Mouse (Mus musculus): ENCODE measurements around the gene Myd88.

Gene Myd88

DNA sequence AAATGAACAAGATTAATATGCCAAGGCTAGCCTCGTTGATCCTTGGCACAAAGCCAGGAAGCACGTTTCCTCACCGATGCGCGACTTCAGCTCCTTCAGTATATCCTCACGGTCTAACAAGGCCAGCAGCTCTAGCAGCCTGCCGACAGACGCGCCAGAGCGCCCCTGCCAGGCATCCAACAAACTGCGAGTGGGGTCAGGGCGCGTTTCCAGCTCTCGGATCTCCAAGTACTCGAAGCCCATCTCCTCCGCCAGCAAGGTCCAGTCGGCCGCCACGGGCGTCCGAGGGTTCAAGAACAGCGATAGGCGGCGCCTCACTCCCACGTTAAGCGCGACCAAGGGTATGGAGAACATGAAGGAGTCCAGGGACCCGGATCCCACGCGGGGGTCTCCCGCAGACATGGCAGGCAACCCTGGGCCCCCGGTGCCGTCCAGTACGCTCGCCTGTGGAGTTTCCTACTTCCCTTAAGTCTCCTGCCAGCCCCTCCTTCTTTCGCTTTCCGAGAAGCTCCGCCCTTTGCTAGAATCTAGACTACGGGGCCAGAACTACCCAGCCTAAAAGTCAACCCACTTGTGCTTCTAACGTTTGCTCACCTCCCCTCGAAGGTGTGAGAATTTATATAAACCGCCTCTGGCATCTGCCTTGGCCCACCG is 1.5 kb downstream of the Myd88 start, which contains the start of gene Acaa1a:
TSS of gene Acaa1a (plus strand) at position 119 of the 654 bp plus-strand sequence.
- peak; percentile 82 for DNase-seq

DNA sequence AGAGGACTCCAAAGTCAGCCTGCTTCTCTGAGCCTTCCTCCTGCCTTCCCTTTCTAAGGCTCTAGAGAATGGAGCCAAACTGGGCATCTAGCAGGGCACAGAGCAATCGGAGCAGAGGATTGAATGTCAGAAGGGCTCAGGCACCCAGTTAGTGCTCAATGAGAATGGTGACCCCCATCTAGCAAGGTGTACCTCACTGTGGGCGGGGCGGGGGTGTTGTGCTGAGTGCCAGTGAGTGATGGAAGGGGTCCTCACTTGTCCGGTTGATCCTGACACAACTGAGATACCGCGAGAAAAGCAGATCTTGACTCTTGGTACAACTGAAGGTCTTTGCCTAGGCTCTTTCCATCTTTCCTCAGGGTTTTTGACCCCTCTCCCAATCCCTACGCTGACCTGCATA is 2.1 kb downstream of the Myd88 start:
- DNase-seq = no peak

DNA sequence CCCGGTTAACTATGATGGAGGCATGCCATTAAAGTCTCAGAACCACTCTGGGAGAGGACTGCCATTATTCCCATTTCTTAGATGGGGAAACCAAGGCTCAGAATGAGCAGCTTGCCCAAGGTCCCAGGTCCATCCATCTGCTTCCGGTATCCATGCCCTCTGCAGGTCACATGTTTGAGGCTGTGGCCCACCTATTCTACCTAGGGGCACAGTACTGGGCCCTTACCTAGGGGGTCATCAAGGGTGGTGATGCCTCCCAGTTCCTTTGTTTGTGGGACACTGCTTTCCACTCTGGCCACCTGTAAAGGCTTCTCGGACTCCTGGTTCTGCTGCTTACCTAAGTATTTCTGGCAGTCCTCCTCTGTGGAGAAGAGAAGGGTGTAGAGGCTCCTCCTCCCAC is 2.9 kb downstream of the Myd88 start:
- DNase-seq = no peak

DNA sequence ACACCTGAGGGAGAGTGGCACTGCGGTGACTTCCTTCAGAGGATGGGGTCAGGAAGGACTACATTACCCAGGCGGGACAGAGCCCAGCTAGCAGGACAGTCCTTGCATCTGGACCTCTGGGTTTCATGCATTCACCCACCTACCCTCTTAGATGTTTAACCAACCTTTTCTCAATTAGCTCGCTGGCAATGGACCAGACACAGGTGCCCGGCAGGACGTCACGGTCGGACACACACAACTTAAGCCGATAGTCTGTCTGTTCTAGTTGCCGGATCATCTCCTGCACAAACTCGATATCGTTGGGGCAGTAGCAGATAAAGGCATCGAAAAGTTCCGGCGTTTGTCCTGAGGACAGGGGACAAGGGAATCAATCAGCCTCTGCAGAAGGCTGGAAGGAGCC is 3.4 kb downstream of the Myd88 start:
- peak; percentile 49 for DNase-seq

DNA sequence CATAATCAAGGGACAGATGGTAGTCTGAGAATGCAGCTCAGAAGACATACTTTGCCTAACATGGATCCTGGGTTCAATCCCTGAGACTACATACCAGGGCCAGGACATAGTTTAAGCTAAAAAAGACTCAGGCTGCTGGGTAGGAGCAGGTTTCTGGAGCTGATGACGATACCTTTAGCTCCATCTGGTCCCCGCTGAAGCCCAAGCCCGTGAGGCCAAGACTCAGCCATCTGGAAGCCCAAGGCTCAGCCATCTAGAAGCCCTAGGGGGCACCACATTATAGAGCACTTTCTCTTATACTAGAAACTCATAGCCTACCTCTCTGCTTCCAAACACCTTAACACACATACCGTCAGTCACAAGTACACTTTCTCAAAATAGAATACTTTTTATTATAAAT is 5.6 kb downstream of the Myd88 start:
- DNase-seq = no peak

DNA sequence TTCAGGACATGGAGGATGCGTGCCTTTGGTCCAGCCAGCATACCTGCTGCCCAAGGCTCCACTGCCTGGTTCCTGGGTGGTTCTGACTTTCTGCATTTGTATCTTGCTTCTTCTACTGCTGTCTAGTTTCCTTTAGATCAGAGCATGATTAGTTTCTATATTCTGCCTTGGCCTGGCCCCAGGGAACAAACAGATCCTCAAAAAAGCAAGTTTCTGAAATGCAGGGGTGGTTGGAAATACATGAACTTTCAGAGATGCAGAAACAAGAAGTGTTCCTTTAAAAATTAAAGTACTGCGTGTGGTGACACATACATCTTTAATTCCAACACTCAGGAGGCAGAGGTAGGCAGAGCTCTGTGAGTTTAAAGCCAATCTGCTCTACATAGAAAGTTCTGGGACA is 6.4 kb downstream of the Myd88 start:
- DNase-seq = no peak

DNA sequence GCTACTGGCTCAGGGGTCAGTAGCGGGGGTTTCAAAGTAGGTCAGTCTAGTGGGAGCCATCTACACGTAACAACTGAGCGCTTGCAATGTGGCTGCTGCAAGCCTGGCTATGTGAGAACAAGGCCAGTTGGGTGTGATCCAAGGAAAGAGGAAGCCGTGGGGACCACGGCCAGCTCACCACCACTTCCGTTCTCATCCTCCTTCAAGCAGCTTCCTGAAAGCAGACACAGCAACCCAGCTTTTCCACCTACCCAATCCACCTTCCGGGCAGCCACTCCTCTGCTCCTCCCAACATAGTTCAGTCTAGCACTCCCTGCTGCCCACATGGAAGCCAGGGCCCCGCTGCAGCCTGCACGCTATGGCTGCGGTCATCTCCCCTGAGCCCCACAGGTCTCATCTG is 6.9 kb downstream of the Myd88 start:
- DNase-seq = peak; percentile 78

DNA sequence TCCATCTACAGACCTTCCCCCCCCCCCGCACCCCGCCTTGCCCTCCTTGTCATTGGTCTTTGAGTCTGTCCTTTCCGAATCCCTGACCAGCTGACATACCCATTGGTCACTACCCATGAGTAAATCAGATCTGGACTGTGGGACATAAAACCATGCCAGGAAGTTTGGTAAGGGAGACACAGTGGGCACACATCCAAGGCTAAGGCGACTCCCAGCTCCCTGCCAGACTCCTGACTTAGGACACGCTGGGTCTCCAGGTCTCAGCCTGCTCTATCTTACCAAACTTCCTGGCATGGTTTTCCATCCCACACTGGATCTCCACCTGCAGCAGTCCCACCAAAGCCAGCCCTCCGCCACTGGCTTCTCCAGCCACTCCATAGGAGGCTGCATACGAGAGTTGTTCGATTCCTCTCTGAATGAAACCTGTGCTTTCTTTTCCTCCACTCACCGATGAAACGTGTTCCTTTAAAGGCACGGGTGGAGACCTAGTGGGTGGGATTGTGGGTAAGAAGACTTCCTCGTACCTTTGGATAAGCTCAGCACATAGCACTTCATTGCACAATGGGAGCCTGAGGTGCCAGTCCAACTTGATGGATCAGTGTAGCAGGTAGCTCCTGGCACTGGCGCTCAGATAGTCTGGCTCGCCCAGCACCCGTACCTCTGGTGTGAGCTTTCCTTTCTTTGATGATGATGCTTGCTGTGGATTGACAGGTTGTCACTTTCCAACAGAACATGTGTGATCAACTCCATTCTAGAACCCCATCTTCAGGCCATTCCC is 10.8 kb downstream of the Myd88 start:
- no peak for DNase-seq

DNA sequence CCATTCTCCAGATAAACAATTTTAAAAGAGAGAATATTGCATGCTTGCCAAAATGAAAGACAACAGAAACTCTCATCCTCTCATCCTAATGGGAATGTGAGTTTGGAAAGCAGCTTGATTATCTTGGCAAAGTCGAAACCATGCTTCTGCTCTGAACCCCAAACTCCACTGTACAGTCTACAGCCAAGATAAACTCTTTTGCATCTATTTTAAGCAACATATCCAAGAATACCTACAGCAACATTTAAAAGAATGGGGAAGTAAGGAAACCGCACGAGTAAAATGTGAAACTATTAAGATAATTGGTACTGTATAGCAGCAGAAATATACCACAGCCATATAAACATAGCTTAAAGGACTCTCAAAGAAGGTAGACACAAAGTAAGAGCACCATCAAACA is 12.7 kb downstream of the Myd88 start:
- DNase-seq = no peak

DNA sequence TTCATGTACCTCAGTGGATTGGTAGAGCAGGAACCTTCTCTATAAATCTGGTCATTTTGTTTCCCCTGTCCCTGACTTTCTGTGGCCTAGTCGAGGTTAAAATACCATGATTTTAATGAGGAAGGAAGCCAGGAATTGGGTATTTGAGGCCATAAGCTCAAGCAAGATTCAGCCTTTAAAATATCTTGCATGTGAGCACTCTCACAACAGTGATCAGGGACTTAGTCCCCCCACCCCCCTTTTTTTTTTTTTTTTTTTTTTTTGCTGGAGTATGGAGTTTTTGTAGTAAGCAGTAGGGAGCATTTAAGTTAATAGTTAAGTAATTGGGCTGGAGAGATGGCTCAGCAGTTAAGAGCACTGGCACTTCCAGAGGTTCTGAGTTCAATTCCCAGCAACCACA is 17.1 kb downstream of the Myd88 start:
- no peak for DNase-seq

DNA sequence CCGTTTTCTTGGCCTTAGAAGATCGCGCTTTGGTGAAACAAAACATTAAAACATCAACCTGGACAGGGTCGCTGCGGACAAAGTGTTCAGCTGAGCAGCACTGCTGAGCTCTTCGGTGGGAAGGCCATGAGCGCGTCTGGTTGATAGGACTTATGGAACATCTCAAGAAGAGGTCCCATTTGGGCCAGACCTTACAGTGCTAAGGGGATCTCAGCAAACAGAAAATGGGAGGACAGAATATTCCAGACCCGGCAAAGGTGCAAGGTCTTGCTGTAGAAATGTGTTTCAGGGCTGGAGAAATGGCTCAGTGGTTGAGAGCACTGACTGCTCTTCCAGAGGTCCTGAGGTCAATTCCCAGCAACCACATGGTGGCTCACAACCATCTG is 18.0 kb downstream of the Myd88 start:
- DNase-seq = no peak

DNA sequence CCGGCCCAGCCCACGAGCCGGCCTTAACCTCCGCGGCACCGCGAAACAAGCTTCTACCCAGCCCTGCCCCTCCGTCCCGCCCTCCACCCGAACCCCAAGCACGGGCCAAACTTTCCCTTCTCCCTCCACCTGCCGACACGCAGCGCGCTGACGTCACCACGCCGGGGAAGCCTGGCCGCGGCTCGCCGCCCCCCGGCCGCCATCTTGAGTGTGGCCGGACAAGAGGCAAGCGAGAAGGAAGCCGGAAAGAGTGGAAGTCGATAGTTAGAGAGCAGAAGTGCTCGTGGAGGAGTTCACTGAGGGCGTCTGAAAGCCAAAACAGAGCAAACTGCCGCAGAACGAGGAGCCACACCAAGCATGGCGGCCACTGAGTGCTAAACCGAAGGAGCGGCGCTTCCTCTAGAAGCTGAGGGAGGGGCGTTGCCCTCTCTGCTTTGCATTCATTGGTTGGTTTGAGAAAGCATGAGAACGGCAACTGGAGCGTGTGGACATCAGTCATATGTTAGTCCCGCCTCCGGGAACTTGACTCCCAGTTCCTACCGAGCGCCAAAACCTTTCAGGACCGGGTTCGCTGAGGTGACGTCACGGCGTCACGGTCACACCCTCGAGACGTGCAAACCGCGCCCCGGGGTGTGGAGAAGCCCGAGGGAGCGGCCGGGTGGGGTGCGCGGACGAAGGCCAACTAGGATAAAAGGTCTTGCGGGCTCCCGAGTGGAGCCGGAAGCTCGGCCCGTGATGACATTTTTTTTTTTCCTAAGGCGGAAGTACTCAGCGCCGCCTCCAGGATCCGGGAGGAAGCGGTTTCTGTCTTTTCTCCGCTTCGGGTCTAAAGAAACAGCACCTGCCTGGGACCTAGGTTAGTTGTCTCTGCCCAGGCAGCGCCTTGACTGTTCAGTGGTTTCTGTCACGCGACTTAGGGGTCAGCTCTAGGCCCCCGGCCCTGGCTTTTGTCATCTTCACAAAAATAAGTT is 18.6 kb downstream of the Myd88 start, which contains the start of gene Oxsr1:
TSS of gene Oxsr1 (minus strand) at position 139 of the 971 bp plus-strand sequence.
- DNase-seq = peak; percentile 99

DNA sequence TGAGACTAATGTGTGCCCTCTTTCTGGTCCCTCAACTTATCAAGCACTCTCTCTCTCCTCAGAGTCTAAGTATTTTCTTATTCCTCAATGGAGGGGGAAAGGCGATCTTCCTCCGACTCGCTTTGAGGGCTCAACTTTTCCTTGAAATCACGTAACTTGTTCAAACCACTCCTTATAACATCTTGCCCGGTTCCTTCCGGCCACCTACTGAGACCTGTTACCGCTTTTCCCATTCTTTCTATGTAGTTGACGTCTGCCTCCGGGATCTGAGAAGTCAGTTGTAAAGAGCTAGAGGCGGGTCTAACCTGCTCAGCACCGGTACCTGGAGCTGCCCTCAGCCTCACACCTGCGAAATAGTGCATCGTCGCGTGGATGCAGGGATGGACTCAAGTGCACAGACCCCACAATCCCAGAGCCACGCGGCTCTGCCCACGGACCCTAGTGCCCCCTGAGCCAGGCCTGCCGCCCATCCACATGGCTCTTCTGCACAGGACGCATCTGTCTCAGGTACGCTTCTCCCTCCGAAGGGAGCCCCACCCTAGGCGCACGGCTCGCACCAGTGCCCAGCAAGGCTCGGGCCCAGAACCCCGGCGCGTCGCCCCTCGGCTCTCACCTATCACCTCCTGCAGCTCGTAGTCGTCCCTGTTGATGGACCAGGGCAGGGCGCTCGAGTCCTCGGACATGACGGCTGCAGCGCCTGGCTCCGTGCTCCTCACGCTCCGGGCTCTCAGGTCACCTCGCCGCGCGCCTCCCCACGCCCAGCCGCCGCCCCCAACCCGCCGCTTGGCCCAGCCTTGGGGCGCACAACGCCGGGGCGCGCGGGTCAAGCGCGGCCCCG is 19.6 kb downstream of the Myd88 start:
- DNase-seq = no peak

DNA sequence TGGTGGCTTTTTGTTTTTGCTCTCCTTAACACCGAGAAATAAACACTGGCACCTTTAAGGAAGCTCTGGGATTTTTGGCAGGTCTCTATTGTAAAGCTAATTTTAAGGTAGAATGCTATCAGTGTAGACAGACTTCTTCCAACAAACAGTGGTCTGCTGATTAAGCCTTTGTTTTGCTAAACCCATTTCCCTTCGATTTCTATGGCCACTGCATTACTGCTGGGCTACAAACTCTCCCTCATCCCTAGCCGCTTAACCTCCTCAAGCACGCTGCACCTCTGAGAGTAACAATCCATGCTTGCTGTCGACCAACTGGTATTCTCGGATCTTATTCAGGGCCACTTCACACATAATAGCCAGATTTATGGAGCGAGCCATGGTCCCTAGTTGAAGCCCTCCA is 20.3 kb downstream of the Myd88 start:
- no peak for DNase-seq

DNA sequence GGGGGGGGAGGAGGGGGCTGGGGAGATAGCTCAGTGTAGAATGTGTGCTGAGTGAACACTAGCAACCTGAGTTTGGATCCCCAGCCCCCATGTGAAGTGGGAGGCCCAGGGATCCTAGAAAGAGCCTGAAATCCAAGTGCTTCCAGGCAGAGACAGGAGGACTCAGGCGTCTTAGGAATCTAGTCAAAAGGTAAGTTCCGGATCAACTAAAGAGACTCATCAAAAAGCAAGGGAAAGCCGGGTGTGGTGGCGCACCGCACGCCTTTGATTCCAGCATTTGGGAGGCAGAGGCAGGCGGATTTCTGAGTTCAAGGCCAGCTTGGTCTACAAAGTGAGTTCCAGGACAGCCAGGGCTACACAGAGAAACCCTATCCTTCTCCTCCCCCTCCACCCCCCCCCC is 20.8 kb downstream of the Myd88 start:
- DNase-seq = no peak

DNA sequence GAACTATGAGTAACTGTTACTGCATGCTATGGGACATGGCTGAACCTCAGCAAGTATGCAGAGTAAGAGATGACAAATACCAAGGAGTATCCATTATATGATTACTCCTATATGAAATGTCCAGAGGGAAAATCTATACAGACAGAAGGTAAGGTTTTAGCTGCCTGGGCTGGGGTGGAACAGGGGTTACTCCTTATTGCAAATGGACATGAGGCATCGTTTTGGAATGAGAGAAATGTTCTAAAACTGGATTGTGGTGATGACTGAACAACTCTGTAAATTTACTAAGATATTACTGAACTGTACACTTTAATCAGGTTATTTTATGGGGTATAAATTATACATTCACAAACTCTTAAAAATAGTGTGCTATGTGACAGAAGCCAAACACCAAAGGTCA is 22.3 kb downstream of the Myd88 start:
- DNase-seq = no peak

DNA sequence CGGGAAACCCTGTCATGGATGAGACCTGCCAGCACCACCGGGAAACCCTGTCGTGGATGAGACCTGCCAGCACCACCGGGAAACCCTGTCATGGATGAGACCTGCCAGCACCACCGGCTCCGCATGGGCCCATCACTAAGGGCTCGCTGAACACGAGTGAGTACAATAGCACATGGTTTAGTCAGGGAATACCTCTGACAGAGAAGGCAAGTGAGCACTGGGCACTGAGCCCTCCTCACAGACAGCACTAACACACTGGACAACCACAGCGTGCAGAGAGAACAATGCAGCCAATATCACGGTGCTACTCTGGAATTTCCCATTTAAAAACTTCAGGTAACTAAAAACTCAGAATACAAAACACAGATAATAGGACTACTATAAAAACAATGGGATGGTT is 28.1 kb downstream of the Myd88 start:
- DNase-seq = no peak

DNA sequence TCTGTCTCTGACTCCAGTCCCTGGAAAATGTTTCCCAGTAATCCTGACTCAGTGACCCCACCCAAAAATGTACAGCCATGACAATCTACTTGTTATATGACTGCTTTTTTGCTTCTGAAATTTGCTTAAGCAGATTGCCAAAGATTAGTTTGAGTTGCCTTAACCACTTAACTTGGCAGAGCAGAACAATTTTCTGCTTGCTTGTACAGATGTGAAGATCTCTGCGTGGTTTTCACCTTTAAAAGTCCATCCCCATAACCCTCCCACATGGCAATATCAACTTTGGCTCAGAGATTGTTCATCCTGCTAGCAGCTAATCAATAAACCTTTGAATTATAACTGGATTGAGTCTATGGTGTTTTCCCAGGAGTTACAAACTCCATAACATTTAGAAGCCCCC is 32.1 kb downstream of the Myd88 start:
- no peak for DNase-seq

DNA sequence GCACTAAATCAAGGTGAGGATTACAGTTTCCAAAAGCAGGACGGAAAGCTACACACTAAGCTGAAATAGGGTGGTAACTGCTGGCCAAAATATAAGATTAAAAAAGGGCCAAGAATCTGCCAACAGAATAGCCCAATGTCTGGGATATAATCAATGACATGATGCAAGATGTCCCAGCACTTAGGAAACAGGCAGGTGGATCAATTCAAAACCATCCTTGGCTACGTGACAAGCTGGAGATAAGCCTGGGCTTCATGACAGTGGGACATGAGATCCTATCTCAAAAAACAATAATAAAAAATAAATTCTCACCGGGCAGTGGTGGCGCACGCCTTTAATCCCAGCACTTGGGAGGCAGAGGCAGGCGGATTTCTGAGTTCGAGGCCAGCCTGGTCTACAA is 35.3 kb downstream of the Myd88 start:
- no peak for DNase-seq

DNA sequence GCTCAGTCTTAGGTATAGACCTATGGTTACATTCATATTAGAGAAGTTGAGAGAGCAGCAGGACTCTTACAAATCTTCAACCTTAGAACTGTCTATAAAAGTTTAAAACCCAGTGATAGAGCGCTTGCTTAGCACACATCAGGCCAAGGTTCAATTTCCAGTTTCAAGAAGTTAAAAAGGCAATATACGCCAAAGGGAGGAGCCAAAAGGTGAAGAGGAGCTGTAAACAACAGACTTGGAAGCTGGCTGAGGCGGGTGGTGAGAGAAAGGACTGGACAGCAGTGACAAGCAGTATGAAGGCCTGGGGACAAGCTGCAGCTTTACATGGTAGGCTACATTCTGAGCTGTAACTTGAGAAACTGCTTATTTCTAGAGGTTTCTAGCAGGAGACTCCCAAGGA is 42.6 kb downstream of the Myd88 start:
- DNase-seq = no peak

DNA sequence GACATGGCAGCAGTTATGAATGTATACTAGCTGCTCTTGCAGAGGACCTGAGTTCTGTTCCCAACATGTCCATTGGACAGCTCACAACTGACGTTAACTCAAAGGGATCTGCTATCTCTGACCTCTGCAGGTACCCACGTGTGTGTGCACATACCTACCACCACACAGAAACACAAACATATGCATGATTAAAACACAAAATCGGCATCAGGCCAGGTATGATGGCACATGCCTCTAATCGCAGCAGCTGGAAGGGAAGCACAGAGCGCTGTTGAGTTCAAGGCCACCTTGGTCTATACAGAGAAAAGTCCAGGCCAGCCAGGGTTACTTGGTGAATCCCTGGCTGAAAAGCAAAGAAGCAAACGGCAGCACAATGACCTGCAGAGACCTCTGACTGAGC is 43.5 kb downstream of the Myd88 start:
- DNase-seq = no peak

DNA sequence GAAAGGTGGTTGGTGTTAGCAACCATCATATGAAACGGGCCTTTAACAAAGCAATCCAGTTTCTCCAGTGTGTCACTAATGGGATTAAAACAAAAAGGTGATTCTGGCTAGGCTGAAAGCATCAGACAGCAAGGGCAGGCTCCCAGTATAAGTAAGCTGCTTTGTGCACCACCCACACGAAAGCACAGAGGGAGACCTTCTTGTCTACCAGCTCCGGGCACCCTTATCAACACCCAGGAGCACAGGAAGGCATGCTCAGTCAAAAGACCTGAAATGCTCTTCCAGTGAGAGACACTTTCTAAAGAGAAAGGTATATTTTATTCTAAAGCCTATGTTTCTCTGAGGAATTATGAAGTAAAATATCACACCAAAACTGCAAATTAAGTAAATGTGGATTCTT is 50.4 kb downstream of the Myd88 start:
- no peak for DNase-seq

Data from kidney, postnatal 10 days (tissue).